Mouse (Mus musculus): ENCODE data around the gene Socs5.

DNA sequence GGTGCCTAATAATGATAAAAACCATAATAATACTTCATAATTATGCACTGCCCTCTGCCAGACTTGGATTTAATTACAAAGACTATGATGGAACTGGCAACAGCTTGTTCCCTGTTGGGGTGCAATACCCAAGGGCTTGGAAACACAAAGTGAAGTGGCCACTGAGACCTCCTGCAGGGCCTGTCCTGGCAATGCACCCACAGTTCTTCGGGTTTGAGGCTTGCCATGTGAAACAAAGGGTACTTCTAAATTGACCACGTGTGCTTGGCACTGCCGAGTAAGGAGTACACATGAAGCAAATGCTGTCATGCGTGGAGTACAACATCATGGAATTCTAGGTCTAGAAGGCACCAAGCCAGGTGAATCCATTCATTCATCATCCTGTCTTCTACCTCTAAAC, 3.2 kb upstream of the Socs5 start:
- TF ChIP-seq GATA1 (IDR thresholded peaks at IDR 0.05; ENCODE audit: low read length) (no peak), TAL1 (IDR thresholded peaks at IDR 0.05; ENCODE audit: low read length) (no peak)
